ENCODE assay signal across 8 mouse cellular contexts in the genomic region with DNA sequence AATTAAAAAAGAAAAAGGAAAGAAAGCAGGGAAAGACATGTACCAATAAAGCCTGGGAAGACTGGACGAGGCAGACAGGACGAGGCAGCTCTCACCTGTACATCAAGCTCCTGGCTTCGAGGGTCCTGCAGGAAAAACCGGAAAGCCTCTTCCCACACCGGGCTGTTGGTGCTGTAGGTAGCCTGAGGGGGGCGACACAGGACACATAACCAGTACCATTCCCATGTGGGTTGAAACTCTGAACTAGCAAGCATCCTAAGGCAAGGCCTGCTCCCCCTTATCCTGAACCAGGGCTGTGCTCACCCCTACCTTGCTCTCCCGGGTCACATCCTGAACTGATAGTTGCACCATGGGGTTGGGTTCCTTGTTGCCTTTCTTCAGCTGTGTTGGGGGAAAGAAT. TPM values are rescaled to one million over a fixed set of nuclear protein-coding genes. Genes with fewer than 3 reads are reported as not detected.
A peak's percentile ranks its signal among the peaks of the same experiment; 100 is the strongest.
DNase-seq lines count a peak whose midpoint lies in the region; ATAC-seq and TF ChIP-seq lines count a peak whose summit lies in the region.
"Had no signal": no experiment of that assay in that cellular context is flagged by ENCODE, and none has a peak within 500 bp of the region (broad histone marks: within the 10 kb centered on the region; RNA-seq: fewer than 3 reads in every experiment).

No protein-coding gene starts in this region.

- no peak overlapping the region for H3K4me3 ChIP-seq in lung, postnatal 0 days (ENCODE audit: low read depth, low read length)
- H3K4me3 ChIP-seq: liver, embryonic 15.5 days had no signal

- peaks cover 35% of the 10 kb centered on the region for H3K36me3 ChIP-seq in lung, postnatal 0 days (ENCODE audit: insufficient read depth, low read length)

- TF ChIP-seq CTCF in lung, postnatal 0 days (IDR thresholded peaks at IDR 0.05), result peak; percentile 74

- no peak for TF ChIP-seq EP300 in lung, postnatal 0 days (IDR thresholded peaks at IDR 0.05)

- ATAC-seq in granulocyte monocyte progenitor cell, adult 5-6 weeks (replicated peaks; ENCODE audit: poor library complexity, severe bottlenecking), result peak; percentile 67
- peak; percentile 66 for ATAC-seq in lung, postnatal 0 days

- 72% methylated on average over 7 of the region's 7 CpGs for WGBS in lung, postnatal 0 days

- no peaks in the 10 kb centered on the region for H3K27me3 ChIP-seq in lung, postnatal 0 days (replicated peaks; ENCODE audit: insufficient read depth, low read length)
- H3K27me3 ChIP-seq: liver, embryonic 15.5 days had no signal

- no peak overlapping the region for H3K9ac ChIP-seq in lung, postnatal 0 days (replicated peaks; ENCODE audit: low read depth)
- H3K9ac ChIP-seq: liver, embryonic 15.5 days had no signal

- no peak overlapping the region for H3K4me2 ChIP-seq in lung, postnatal 0 days (replicated peaks; ENCODE audit: low read depth, low read length)
- H3K4me2 ChIP-seq: liver, embryonic 15.5 days had no signal

- peak; percentile 53 for DNase-seq in layer of hippocampus, adult 11-12 months (ENCODE audit: low spot score)
- DNase-seq in layer of hippocampus, adult 9-11 months, result no peak
- peak; percentile 20 to 50 for DNase-seq in CD8-positive naive resting alpha-beta T cell, adult 2 months (ENCODE audit: low read depth in 2 of 2, low spot score in 2 of 2)
- peak; percentile 48 for DNase-seq in T-cell, adult 2 months (ENCODE audit: low spot score)
- DNase-seq in lung, postnatal 0 days (ENCODE audit: low spot score), result peak; percentile 75
- DNase-seq in ovary, postnatal 36 days (ENCODE audit: low spot score), result no peak

- H3K4me1 ChIP-seq in lung, postnatal 0 days (ENCODE audit: insufficient read depth, low read depth, low read length), result no peaks in the 10 kb centered on the region

- H3K27ac ChIP-seq in lung, postnatal 0 days (ENCODE audit: low read length), result no peak overlapping the region
- H3K27ac ChIP-seq: liver, embryonic 15.5 days had no signal

- H3K9me3 ChIP-seq in lung, postnatal 0 days (ENCODE audit: low read length), result no peaks in the 10 kb centered on the region
- H3K9me3 ChIP-seq: liver, embryonic 15.5 days had no signal

RNA-seq across cellular contexts. Expression of a gene that starts 6.8 kb away (rescaled TPM):
- total RNA-seq in granulocyte monocyte progenitor cell, adult 5-6 weeks (2014; fragmentation: Nextera tagmentation), result 89.1 and 90.5 TPM in 2 replicates
- total RNA-seq in granulocyte monocyte progenitor cell, adult 5-6 weeks (2017), result 78.8 and 97.6 TPM in 2 replicates
- polyA plus RNA-seq in lung, postnatal 0 days (2015; fragmentation: Nextera tagmentation; extraction: Ambion mirVana), result 31.1 and 38.2 TPM in 2 replicates

RNA-seq across cellular contexts. Expression of a gene that starts 20.3 kb away (rescaled TPM):
- 10.7 and 13.7 TPM in 2 replicates for total RNA-seq in granulocyte monocyte progenitor cell, adult 5-6 weeks (2014; fragmentation: Nextera tagmentation)
- 1.2 and 1.7 TPM in 2 replicates for total RNA-seq in granulocyte monocyte progenitor cell, adult 5-6 weeks (2017)
- 5.5 and 5.9 TPM in 2 replicates for polyA plus RNA-seq in lung, postnatal 0 days (2015; fragmentation: Nextera tagmentation; extraction: Ambion mirVana)

RNA-seq across cellular contexts. Expression of a gene that starts 24.9 kb away (rescaled TPM):
- 1,019 and 1,105 TPM in 2 replicates for total RNA-seq in granulocyte monocyte progenitor cell, adult 5-6 weeks (2014; fragmentation: Nextera tagmentation)
- 1,278 and 1,308 TPM in 2 replicates for total RNA-seq in granulocyte monocyte progenitor cell, adult 5-6 weeks (2017)
- 1,888 and 2,049 TPM in 2 replicates for polyA plus RNA-seq in lung, postnatal 0 days (2015; fragmentation: Nextera tagmentation; extraction: Ambion mirVana)

RNA-seq across cellular contexts. Expression of a gene that starts 28.7 kb away (rescaled TPM):
- 8.8 and 9.7 TPM in 2 replicates for total RNA-seq in granulocyte monocyte progenitor cell, adult 5-6 weeks (2014; fragmentation: Nextera tagmentation)
- total RNA-seq in granulocyte monocyte progenitor cell, adult 5-6 weeks (2017), result 12.5 and 13.6 TPM in 2 replicates
- 13.6 and 15.3 TPM in 2 replicates for polyA plus RNA-seq in lung, postnatal 0 days (2015; fragmentation: Nextera tagmentation; extraction: Ambion mirVana)

RNA-seq across cellular contexts. Expression of a gene that starts 30.3 kb away (rescaled TPM):
- total RNA-seq in granulocyte monocyte progenitor cell, adult 5-6 weeks (2014; fragmentation: Nextera tagmentation), result 6,066 and 6,315 TPM in 2 replicates
- total RNA-seq in granulocyte monocyte progenitor cell, adult 5-6 weeks (2017), result 3,608 and 4,444 TPM in 2 replicates
- polyA plus RNA-seq in lung, postnatal 0 days (2015; fragmentation: Nextera tagmentation; extraction: Ambion mirVana), result 2,921 and 3,267 TPM in 2 replicates

Comparison
In these comparisons a context has a peak if more than half of its experiments do, and no peak if none do; other contexts are left out.
1. DNase-seq: peak in layer of hippocampus, adult 11-12 months (single experiment), CD8-positive naive resting alpha-beta T cell, adult 2 months (2 of 2), T-cell, adult 2 months (single experiment) and lung, postnatal 0 days (single experiment); none in layer of hippocampus, adult 9-11 months (single experiment) and ovary, postnatal 36 days (single experiment).